Mouse (Mus musculus): ENCODE data around the gene Fut7.

- no peak for TF ChIP-seq POLR2A (IDR thresholded peaks at IDR 0.05; ENCODE audit: low read depth, low read length)
- no peak for TF ChIP-seq E2F4 (IDR thresholded peaks at IDR 0.05; ENCODE audit: insufficient replicate concordance, low read depth, low read length)
- TF ChIP-seq EP300 (IDR thresholded peaks at IDR 0.05; ENCODE audit: low read length): no peak
- TF ChIP-seq CTCF (conservative IDR thresholded peaks at IDR 0.05 in 1 of 2, IDR thresholded peaks at IDR 0.05 in 1 of 2; ENCODE audit: low read depth in 2 of 2, low read length in 2 of 2): no peak
- TF ChIP-seq ELF1 (IDR thresholded peaks at IDR 0.05; ENCODE audit: low read depth, low read length): no peak
- no peak for TF ChIP-seq CHD2 (IDR thresholded peaks at IDR 0.05; ENCODE audit: low read length)
- no peak for TF ChIP-seq ZKSCAN1 (IDR thresholded peaks at IDR 0.05; ENCODE audit: borderline replicate concordance, low read depth, low read length)
Observed at GRCm38 (mm10) chr2:25422587-25423410, at the start of gene Fut7.

Measured in CH12.LX (cell line).